Mouse (Mus musculus) layer of hippocampus, postnatal 10 days (tissue): Measurements from ENCODE around the gene Chchd3. TPM values are rescaled to one million over a fixed set of nuclear protein-coding genes. Genes with fewer than 3 reads are reported as not detected.
A peak's percentile ranks its signal among the peaks of the same experiment; 100 is the strongest.

Source experiments
- DNase-seq, 2 experiments: peaks; one replicate each; pipeline ENCODE4 v3.0.0; 2021; ENCODE audit warnings: low spot score in 2 of 2
- long read RNA-seq: library from polyadenylated mRNA; stranded (forward); transcript quantifications from one replicate; pipeline ENCODE4 v2.0.0, GENCODE M21; 2023
- total RNA-seq, 2 experiments: library from RNA; stranded (reverse); gene quantifications; 2 replicates each; pipeline ENCODE4 v1.2.3; 2021

Chchd3 gene
- total RNA-seq = 100 to 1,000 TPM in 1 of 2 experiments, 10 to 100 TPM in 1; 94.5 to 111 TPM
- long read RNA-seq, transcript Chchd3-201 (8 exons, 1,550 nt) = major isoform, 41 of 131 reads
- long read RNA-seq, partial matches to known transcripts = 4 of 131 reads
- long read RNA-seq, other reads (novel, unspliced or antisense) = 86 of 131 reads

GRCm38 (mm10) chr6:33059735-33060576 is at the start of gene Chchd3:
TSS of gene Chchd3 (minus strand) at chr6:33060260.
- DNase-seq = peak; percentile 93 to 96

GRCm38 (mm10) chr6:33104661-33105060 is 44.6 kb upstream of the Chchd3 start:
- no peak for DNase-seq

- peak; percentile 59 to 63 for DNase-seq
Observed at GRCm38 (mm10) chr6:33098903-33099302, 38.8 kb upstream of the Chchd3 start.

GRCm38 (mm10) chr6:33094671-33095233 is 34.7 kb upstream of the Chchd3 start:
- DNase-seq = peak; percentile 7 to 18

GRCm38 (mm10) chr6:33080186-33080585 is 20.1 kb upstream of the Chchd3 start:
- DNase-seq = no peak

- no peak for DNase-seq
Observed at GRCm38 (mm10) chr6:33078260-33078936, 18.3 kb upstream of the Chchd3 start.

- no peak for DNase-seq
Observed at GRCm38 (mm10) chr6:33066462-33066861, 6.4 kb upstream of the Chchd3 start.

GRCm38 (mm10) chr6:33059276-33059675 is 784 bp downstream of the Chchd3 start:
- no peak for DNase-seq

- no peak for DNase-seq
Observed at GRCm38 (mm10) chr6:33056392-33056791, 3.7 kb downstream of the Chchd3 start.

- no peak for DNase-seq
Observed at GRCm38 (mm10) chr6:33055663-33056062, 4.4 kb downstream of the Chchd3 start.

GRCm38 (mm10) chr6:33054946-33055345 is 5.1 kb downstream of the Chchd3 start:
- DNase-seq = no peak

- no peak for DNase-seq
Observed at GRCm38 (mm10) chr6:33051642-33052041, 8.4 kb downstream of the Chchd3 start.

- no peak for DNase-seq
Observed at GRCm38 (mm10) chr6:33049705-33050420, 10.2 kb downstream of the Chchd3 start.

- no peak for DNase-seq
Observed at GRCm38 (mm10) chr6:33043480-33043879, 16.6 kb downstream of the Chchd3 start.

- DNase-seq = no peak
Observed at GRCm38 (mm10) chr6:33042880-33043279, 17.2 kb downstream of the Chchd3 start.

GRCm38 (mm10) chr6:33041978-33042377 is 18.1 kb downstream of the Chchd3 start:
- no peak for DNase-seq

- DNase-seq = no peak
Observed at GRCm38 (mm10) chr6:33040360-33041090, 19.5 kb downstream of the Chchd3 start.

- DNase-seq = no peak
Observed at GRCm38 (mm10) chr6:33032543-33032942, 27.5 kb downstream of the Chchd3 start.

GRCm38 (mm10) chr6:33031631-33032030 is 28.4 kb downstream of the Chchd3 start:
- no peak for DNase-seq

- DNase-seq = no peak
Observed at GRCm38 (mm10) chr6:33028296-33028695, 31.8 kb downstream of the Chchd3 start.
